Mouse (Mus musculus) C2C12 (cell line): ENCODE results near the gene Ppp2r5e.
"Not testable (repeated sequence)": the region's sequence is repeated elsewhere in the genome, so short reads cannot be mapped to it uniquely, and the experiment has no call there.

Source experiments
- CEBPB ChIP-seq: IDR thresholded peaks from one replicate; pipeline ENCODE4 v1.6.1; 2011; ENCODE audit warnings: low read depth, mild to moderate bottlenecking, control low read depth, moderate library complexity
- CTCF ChIP-seq: IDR thresholded peaks from one replicate; pipeline ENCODE4 v1.5.1; 2011; ENCODE audit not compliant: control insufficient read depth, insufficient read depth, insufficient read length
- FOSL1 ChIP-seq: IDR thresholded peaks from one replicate; pipeline ENCODE4 v1.8.0; 2011; ENCODE audit warnings: mild to moderate bottlenecking, low read length; ENCODE audit not compliant: poor library complexity, insufficient read depth, severe bottlenecking
- MAX ChIP-seq: IDR thresholded peaks from one replicate; pipeline ENCODE4 v1.6.1; 2011; ENCODE audit warnings: mild to moderate bottlenecking, control low read depth
- MYOD1 ChIP-seq: IDR thresholded peaks from one replicate; pipeline ENCODE4 v1.6.1; 2011; ENCODE audit warnings: low read depth; ENCODE audit not compliant: control insufficient read depth, insufficient read length
- MYOG ChIP-seq: IDR thresholded peaks from one replicate; pipeline ENCODE4 v1.6.1; 2011; ENCODE audit not compliant: control insufficient read depth, insufficient read length; ENCODE audit errors: extremely low read depth
- USF1 ChIP-seq: IDR thresholded peaks from one replicate; pipeline ENCODE4 v1.6.1; 2011; ENCODE audit warnings: low read depth, mild to moderate bottlenecking, control low read depth, moderate library complexity

DNA sequence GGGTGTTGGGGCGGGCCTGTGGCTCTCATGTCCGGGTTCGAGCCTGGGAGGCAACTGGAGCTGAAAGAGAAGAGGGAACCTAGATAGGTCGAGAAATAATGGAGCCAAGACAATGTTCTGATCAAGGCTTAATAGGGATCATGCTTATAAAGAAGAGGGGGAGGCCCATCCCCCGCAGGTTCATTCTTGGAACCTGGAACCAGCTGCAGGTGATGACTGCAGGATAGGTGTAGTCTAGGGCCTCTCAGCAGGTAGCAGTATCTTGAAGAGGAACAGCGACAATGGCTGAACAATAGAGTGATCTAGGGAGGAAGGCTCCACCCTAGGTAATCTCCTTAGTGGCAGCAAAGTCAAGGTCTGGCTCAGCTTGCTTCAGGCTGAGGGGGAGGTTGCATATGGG is 163.6 kb downstream of the Ppp2r5e start:
- TF ChIP-seq CTCF, MYOG, USF1, MYOD1, MAX, CEBPB, FOSL1: not testable (repeated sequence)
